Mouse (Mus musculus) heart, embryonic 15.5 days (tissue): Measurements from ENCODE around the gene Eid2. TPM values are rescaled to one million over a fixed set of nuclear protein-coding genes. Genes with fewer than 3 reads are reported as not detected.

ENCODE experiments used
- polyA plus RNA-seq: library from polyadenylated mRNA; unstranded; fragments of >200 nt; fragmentation: Nextera tagmentation; extraction: Ambion mirVana; gene quantifications from 2 replicates; pipeline ENCODE4 v1.2.1, GENCODE M21; 2015

The Eid2 gene
- polyA plus RNA-seq, 1 experiment from 2014 or later, result 5.2 TPM

Other genes with a start within 250 kb of the Eid2 start
- gene Psmc4, start 217.8 kb upstream of the Eid2 start, polyA plus RNA-seq, result 195 and 209 TPM in 2 replicates
- 0.06 and 0.55 TPM in 2 replicates for gene Fcgbp, start 196.6 kb upstream of the Eid2 start, polyA plus RNA-seq
- 0.03 and 0.10 TPM in 2 replicates for gene 9530053A07Rik, start 138.4 kb upstream of the Eid2 start, polyA plus RNA-seq
- 67.5 and 76.4 TPM in 2 replicates for gene Fbl, start 98.2 kb upstream of the Eid2 start, polyA plus RNA-seq
- 7.3 and 9.2 TPM in 2 replicates for gene Dyrk1b, start 88.4 kb upstream of the Eid2 start, polyA plus RNA-seq
- gene Eid2b, start 9.9 kb downstream of the Eid2 start, polyA plus RNA-seq, result 8.2 and 8.5 TPM in 2 replicates
- gene Selenov, start 23.3 kb downstream of the Eid2 start, polyA plus RNA-seq, result not detected in 2 replicates
- 0.16 and 0.34 TPM in 2 replicates for gene Dll3, start 34.4 kb downstream of the Eid2 start, polyA plus RNA-seq
- 101 and 117 TPM in 2 replicates for gene Timm50, start 44.2 kb downstream of the Eid2 start, polyA plus RNA-seq
- 52.0 and 71.9 TPM in 2 replicates for gene Supt5, start 70.9 kb downstream of the Eid2 start, polyA plus RNA-seq
- 534 and 573 TPM in 2 replicates for gene Rps16, start 82.8 kb downstream of the Eid2 start, polyA plus RNA-seq
- gene Plekhg2, start 104.7 kb downstream of the Eid2 start, polyA plus RNA-seq, result 34.3 and 46.7 TPM in 2 replicates
- gene Zfp36, start 112.4 kb downstream of the Eid2 start, polyA plus RNA-seq, result 13.6 and 14.7 TPM in 2 replicates
- gene Med29, start 124.8 kb downstream of the Eid2 start, polyA plus RNA-seq, result 42.0 and 45.7 TPM in 2 replicates
- gene Paf1, start 125.1 kb downstream of the Eid2 start, polyA plus RNA-seq, result 66.8 and 73.0 TPM in 2 replicates
- gene Gmfg, start 169.6 kb downstream of the Eid2 start, polyA plus RNA-seq, result 9.6 and 20.9 TPM in 2 replicates
- gene Lrfn1, start 184.1 kb downstream of the Eid2 start, polyA plus RNA-seq, result 1.1 and 1.5 TPM in 2 replicates
- gene Ifnl2, start 242.6 kb downstream of the Eid2 start, polyA plus RNA-seq, result not detected in 2 replicates